Mouse (Mus musculus) liver, embryonic 16.5 days (tissue): ENCODE results near the gene Nlgn1. TPM values are rescaled to one million over a fixed set of nuclear protein-coding genes. Genes with fewer than 3 reads are reported as not detected.

Experiments used
- ATAC-seq: fragments of 200-750 bp; cut with Nextera tagmentation; 2 replicates; pipeline ENCODE4 v1.8.0; 2017; ENCODE audit warnings: low read depth, mild to moderate bottlenecking, moderate number of reproducible peaks, moderate library complexity
- H3K27ac ChIP-seq: fragments of 300-500 bp; sonication (generic); 2 replicates; pipeline ENCODE4 v1.5.1; 2014; ENCODE audit warnings: mild to moderate bottlenecking, low read length
- H3K27me3 ChIP-seq: fragments of 300-500 bp; sonication (generic); 2 replicates; pipeline ENCODE4 v1.6.1; 2014; ENCODE audit warnings: low read depth, low read length, mixed read lengths; ENCODE audit not compliant: control insufficient read depth, insufficient read depth
- H3K36me3 ChIP-seq: fragments of 300-500 bp; sonication (generic); 2 replicates; pipeline ENCODE4 v1.6.1; 2014; ENCODE audit warnings: mild to moderate bottlenecking; ENCODE audit not compliant: control insufficient read depth, insufficient read depth
- H3K4me1 ChIP-seq: fragments of 300-500 bp; sonication (generic); 2 replicates; pipeline ENCODE4 v1.6.1; 2014; ENCODE audit warnings: low read depth, low read length, mixed read lengths; ENCODE audit not compliant: control insufficient read depth
- H3K4me2 ChIP-seq: fragments of 300-500 bp; sonication (generic); 2 replicates; pipeline ENCODE4 v1.6.1; 2014; ENCODE audit warnings: low read depth, low read length, mixed read lengths
- H3K4me3 ChIP-seq: fragments of 300-500 bp; sonication (generic); 2 replicates; pipeline ENCODE4 v1.5.1; 2014; ENCODE audit warnings: low read depth, mild to moderate bottlenecking, low read length
- H3K9ac ChIP-seq: fragments of 300-500 bp; sonication (generic); 2 replicates; pipeline ENCODE4 v1.6.1; 2014; ENCODE audit warnings: low read depth, low read length
- H3K9me3 ChIP-seq: fragments of 300-500 bp; sonication (generic); replicated peaks from 2 replicates; pipeline ENCODE4 v1.6.1; 2016; ENCODE audit warnings: low read length; ENCODE audit not compliant: control insufficient read depth
- WGBS: fragments of 180-500 bp; shearing (Covaris S2); extraction: QIAGEN DNeasy Blood & Tissue Kit; methylation state at CpG from one replicate; pipeline ENCODE4 v1.1.7; 2014; ENCODE audit not compliant: insufficient replicate concordance; 5-methylcytosine and 5-hydroxymethylcytosine counted together
- polyA plus RNA-seq: library from polyadenylated mRNA; unstranded; fragments of >200 nt; fragmentation: Nextera tagmentation; extraction: Ambion mirVana; gene quantifications from 2 replicates; pipeline ENCODE4 v1.2.1, GENCODE M21; 2015

Gene Nlgn1
- polyA plus RNA-seq, 1 experiment from 2014 or later: not detected

DNA sequence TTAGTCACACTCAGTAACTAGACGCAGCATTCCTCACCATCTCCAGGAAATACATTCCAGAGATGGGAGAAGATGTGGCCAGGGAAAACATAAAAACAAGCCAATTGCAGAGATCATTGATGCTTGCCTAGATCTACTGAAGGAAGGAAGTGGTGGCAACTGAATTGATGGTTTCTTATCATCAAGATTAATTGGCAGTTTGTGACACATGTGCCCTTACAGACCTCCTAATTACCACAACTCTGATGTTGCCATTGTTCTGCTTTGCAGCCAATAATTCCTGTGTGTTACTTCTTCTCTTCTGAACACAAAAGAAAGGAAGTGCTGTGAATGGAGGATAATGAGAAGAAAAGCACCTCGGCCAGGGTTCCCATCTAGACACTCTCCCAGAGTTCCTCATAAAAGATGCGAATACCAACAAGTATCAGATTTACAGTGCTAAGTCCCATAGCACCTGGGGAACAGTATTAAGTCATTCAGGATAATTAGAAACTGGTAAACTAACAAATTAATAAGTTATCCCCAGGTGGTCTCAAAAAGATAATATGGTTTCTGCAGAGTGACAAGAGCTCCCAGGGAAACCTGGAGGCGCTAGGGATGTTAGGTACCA lies 104.0 kb downstream of the Nlgn1 start:
- Histone ChIP-seq H3K9ac (no peak overlapping the region), H3K9me3 (no peaks in the 10 kb centered on the region), H3K27ac (no peak overlapping the region), H3K4me1 (no peaks in the 10 kb centered on the region), H3K4me2 (no peak overlapping the region), H3K4me3 (no peak overlapping the region), H3K27me3 (no peaks in the 10 kb centered on the region), H3K36me3 (no peaks in the 10 kb centered on the region)
- no peak for ATAC-seq
- WGBS: 31% methylated on average over 4 of the region's 4 CpGs

- Histone ChIP-seq H3K4me3 (no peak overlapping the region), H3K36me3 (no peaks in the 10 kb centered on the region), H3K9ac (no peak overlapping the region), H3K27ac (no peak overlapping the region), H3K9me3 (no peaks in the 10 kb centered on the region), H3K27me3 (no peaks in the 10 kb centered on the region), H3K4me1 (no peaks in the 10 kb centered on the region), H3K4me2 (no peak overlapping the region)
- ATAC-seq: no peak
- 46% methylated on average over 3 of the region's 3 CpGs for WGBS
Measured at GRCm38 (mm10) chr3:26223500-26223899, 108.8 kb downstream of the Nlgn1 start.

DNA sequence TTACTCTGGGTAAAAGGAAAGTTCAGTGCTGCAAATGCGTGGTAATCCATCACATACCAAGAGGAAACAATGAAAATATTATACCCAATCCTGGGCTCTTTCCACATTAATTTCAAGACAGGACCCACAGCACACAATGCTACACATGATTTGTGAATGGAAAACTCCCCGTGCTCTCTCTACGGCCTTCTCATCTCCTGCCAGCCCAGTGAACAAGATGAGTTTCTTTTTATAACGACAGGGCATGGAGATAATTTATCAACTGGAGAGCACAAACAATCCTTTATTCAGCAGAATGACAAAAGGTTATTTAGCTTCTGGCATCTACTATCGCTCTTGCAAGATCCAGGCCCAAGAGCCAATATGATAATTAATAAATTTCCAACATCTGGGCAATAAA lies 116.0 kb downstream of the Nlgn1 start:
- Histone ChIP-seq H3K9ac (no peak overlapping the region), H3K4me1 (no peaks in the 10 kb centered on the region), H3K4me3 (no peak overlapping the region), H3K9me3 (no peaks in the 10 kb centered on the region), H3K36me3 (no peaks in the 10 kb centered on the region), H3K27ac (no peak overlapping the region), H3K27me3 (no peaks in the 10 kb centered on the region), H3K4me2 (no peak overlapping the region)
- 56% methylated on average over 5 of the region's 5 CpGs for WGBS
- no peak for ATAC-seq

DNA sequence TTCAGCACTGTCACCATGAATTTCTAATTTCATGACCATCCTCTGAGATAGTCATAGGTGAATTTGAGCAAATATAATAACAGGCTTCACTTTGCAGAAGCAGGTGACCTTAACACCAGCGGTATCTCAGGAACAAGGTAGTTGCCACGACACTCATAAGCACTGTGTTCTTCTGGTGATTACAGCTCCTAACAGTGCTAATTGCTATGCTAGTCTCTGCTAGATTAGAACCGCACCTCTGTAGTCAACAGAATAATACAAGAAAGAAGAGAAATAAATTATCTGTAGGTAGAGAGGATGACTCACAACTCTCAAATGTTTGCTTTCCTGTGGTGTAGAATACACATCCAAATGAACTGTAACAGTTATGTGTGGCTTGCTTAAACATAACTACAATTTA lies 129.6 kb downstream of the Nlgn1 start:
- Histone ChIP-seq H3K4me2 (no peak overlapping the region), H3K4me3 (no peak overlapping the region), H3K36me3 (no peaks in the 10 kb centered on the region), H3K9ac (no peak overlapping the region), H3K27me3 (no peaks in the 10 kb centered on the region), H3K4me1 (no peaks in the 10 kb centered on the region), H3K27ac (no peak overlapping the region), H3K9me3 (no peaks in the 10 kb centered on the region)
- ATAC-seq: no peak
- 56% methylated on average over 3 of the region's 3 CpGs for WGBS

GRCm38 (mm10) chr3:26201410-26201809 lies 130.8 kb downstream of the Nlgn1 start:
- no peaks in the 10 kb centered on the region for H3K9me3 ChIP-seq
- no peaks in the 10 kb centered on the region for H3K4me1 ChIP-seq
- H3K27ac ChIP-seq: no peak overlapping the region
- H3K27me3 ChIP-seq: no peaks in the 10 kb centered on the region
- WGBS: 12% methylated on average over 1 of the region's 1 CpGs
- H3K36me3 ChIP-seq: no peaks in the 10 kb centered on the region
- no peak overlapping the region for H3K4me3 ChIP-seq
- no peak overlapping the region for H3K4me2 ChIP-seq
- no peak for ATAC-seq
- H3K9ac ChIP-seq: no peak overlapping the region

GRCm38 (mm10) chr3:26194970-26195369 lies 137.3 kb downstream of the Nlgn1 start:
- H3K9me3 ChIP-seq: no peaks in the 10 kb centered on the region
- no peaks in the 10 kb centered on the region for H3K4me1 ChIP-seq
- H3K4me2 ChIP-seq: no peak overlapping the region
- H3K27me3 ChIP-seq: no peaks in the 10 kb centered on the region
- ATAC-seq: no peak
- no peaks in the 10 kb centered on the region for H3K36me3 ChIP-seq
- H3K27ac ChIP-seq: no peak overlapping the region
- H3K9ac ChIP-seq: no peak overlapping the region
- WGBS: 59% methylated on average over 2 of the region's 2 CpGs
- H3K4me3 ChIP-seq: no peak overlapping the region

GRCm38 (mm10) chr3:26181013-26181412 lies 151.2 kb downstream of the Nlgn1 start:
- no peaks in the 10 kb centered on the region for H3K36me3 ChIP-seq
- H3K4me3 ChIP-seq: no peak overlapping the region
- H3K9me3 ChIP-seq: no peaks in the 10 kb centered on the region
- WGBS: 61% methylated on average over 3 of the region's 3 CpGs
- no peaks in the 10 kb centered on the region for H3K27me3 ChIP-seq
- no peak overlapping the region for H3K27ac ChIP-seq
- ATAC-seq: no peak
- no peaks in the 10 kb centered on the region for H3K4me1 ChIP-seq
- no peak overlapping the region for H3K4me2 ChIP-seq
- H3K9ac ChIP-seq: no peak overlapping the region

GRCm38 (mm10) chr3:26175371-26175770 lies 156.9 kb downstream of the Nlgn1 start:
- ATAC-seq: no peak
- H3K27me3 ChIP-seq: no peaks in the 10 kb centered on the region
- H3K4me3 ChIP-seq: no peak overlapping the region
- H3K4me1 ChIP-seq: no peaks in the 10 kb centered on the region
- H3K9me3 ChIP-seq: no peaks in the 10 kb centered on the region
- no peaks in the 10 kb centered on the region for H3K36me3 ChIP-seq
- WGBS: 64% methylated on average over 4 of the region's 4 CpGs
- no peak overlapping the region for H3K4me2 ChIP-seq
- H3K27ac ChIP-seq: no peak overlapping the region
- no peak overlapping the region for H3K9ac ChIP-seq

DNA sequence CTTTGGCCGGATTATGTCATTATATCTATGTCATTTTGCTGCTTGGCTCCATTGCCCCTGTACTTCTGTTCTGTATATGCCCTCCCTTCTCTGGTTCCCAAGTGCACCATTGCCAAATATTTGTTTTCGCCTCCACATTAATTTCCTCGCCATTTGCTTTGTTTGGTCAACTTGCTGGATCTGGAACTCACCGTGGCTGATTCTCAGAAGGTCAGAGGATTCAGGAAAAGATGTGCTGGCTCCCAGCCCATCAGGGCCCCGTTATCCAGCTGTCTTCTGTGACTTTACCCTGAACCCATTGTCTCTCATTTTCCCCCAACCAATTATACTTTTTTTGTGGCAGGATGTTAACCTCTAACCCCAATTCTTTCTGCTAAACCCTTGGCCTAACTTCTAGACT lies 158.0 kb downstream of the Nlgn1 start:
- Histone ChIP-seq H3K27ac (no peak overlapping the region), H3K9me3 (no peaks in the 10 kb centered on the region), H3K9ac (no peak overlapping the region), H3K36me3 (no peaks in the 10 kb centered on the region), H3K4me1 (no peaks in the 10 kb centered on the region), H3K4me2 (no peak overlapping the region), H3K4me3 (no peak overlapping the region), H3K27me3 (no peaks in the 10 kb centered on the region)
- 45% methylated on average over 5 of the region's 5 CpGs for WGBS
- ATAC-seq: no peak
